Mouse (Mus musculus) frontal cortex, adult 2 months (tissue): ENCODE results near the gene BC017158. TPM values are rescaled to one million over a fixed set of nuclear protein-coding genes. Genes with fewer than 3 reads are reported as not detected.

ENCODE experiments used
- DNase-seq, 2 experiments: peaks; one replicate each; pipeline ENCODE4 v3.0.0; 2022; ENCODE audit warnings: low spot score in 1 of 2; ENCODE audit errors: extremely low spot score in 1 of 2
- polyA plus RNA-seq: library from polyadenylated mRNA; depleted of rRNA; stranded (reverse); fragments of >200 nt; gene quantifications from 2 replicates; pipeline ENCODE4 v1.2.3, GENCODE M21; 2012; rRNA removed

The BC017158 gene
- polyA plus RNA-seq, 1 experiment: 34.2 TPM

DNA sequence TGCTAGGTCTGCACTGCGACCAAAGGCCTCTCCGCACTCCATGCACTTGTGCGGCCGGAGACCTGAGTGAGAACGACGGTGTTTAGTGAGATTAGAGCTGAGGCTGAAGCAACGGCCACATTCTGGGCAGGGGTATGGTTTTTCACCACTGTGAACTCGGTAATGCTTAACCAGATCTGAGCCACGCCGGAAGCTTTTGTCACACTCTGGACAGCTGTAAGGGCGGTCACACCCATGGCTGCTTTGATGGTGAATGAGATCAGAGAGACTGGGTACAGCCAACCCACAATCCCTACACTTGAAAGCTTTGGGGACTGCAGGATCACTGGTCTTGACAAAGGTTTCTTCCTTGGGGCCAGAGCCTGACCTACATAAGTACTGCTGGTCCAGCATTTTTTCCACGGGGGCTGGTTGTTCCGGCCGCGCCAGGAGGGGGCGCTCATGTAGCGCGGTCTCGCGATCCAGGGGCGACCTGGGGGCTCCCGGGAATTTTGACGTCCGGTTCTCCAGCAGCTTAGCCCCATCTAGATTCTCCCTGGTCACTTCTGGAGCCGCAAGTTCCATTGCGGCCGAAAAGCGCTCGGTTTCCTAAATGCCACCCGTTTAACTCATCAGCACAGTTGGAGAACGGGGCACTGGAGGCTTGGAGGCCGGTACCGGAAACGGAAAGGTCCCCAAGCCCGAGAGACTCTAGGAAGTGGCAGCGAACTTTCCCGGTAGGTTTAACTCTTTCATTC, 60.9 kb downstream of the BC017158 start, which contains the start of gene Armc5:
Gene Armc5, plus strand, starts transcription at position 487 of the 737 bp plus-strand sequence.
- peak; percentile 63 to 90 for DNase-seq

DNA sequence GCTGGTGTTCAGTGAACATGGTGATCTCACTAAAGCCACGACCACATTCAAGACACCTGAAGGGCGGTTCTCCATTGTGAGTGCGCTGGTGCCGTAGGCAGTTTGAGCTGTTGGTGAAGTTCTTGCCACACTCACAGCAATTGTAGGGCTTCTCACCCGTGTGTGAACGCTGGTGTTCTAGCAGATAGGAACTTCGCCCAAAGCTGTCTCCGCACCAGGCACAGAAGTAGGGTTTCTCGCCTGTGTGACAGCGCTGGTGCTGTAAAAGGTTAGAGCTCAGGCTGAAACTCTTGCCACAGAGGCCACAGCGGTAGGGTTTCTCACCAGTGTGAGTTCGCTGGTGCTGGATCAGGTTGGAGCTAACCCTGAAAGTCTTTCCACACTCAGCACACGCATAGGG, 61.5 kb downstream of the BC017158 start:
- no peak for DNase-seq

DNA sequence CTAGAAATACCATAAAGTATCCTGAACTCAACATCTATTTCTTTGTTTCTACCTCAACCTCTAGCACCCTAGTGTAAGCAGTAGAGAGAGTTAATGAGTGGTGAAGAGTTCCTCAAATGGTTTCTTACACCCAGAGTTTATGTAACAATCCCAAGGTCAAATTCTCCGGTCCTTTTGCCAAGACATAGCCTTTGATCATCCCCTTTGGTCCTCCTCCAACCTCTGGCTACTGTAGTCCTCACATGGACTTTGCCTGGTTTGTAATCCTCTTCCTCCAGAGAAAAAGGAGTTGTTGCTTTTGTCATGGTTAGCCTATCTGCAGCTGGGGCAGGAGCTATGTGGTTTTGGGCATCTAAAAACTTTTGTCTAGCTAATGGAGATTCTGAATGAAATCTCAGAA, 62.5 kb downstream of the BC017158 start:
- no peak for DNase-seq

DNA sequence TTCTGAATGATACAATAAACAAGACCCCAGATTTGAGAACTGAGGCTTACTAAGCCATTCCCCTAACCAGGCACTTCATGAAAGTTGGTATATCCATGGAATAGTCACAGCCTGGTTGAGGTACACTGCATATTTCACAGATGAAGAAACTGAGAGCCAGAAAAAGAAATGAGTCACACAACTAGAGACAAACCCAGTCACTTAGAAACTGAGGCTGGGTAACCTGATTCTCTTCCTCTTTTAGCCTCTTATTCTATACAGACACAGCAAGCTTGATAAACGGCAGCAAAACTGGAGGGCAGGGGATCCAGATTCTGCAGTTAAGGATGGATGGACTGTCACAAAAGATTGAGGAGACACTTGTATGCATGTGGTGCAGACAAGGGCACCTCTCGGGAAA, 63.2 kb downstream of the BC017158 start:
- DNase-seq: no peak

DNA sequence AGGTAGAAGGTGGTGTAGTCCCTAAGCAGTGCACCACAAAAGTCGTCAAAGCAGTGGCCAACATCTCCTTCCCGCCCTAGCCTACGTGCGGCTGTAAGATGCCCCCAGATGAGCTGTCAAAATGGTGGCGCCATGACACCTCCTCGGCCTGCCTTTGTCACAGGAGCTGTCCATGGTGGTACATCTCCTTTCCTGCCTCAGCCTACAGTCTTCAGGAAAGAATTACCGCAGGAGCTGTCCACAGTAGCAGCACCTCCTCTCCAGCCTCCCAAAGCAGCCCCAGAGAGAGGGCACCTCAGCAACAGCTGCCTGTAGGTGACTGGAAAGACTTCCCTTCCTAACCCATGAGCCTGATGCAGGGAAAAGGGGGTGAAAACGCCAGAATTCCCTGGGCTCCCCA, 66.2 kb downstream of the BC017158 start:
- DNase-seq: no peak

Other genes starting within 250 kb of the BC017158 start
- gene Itgam, start 235.5 kb downstream of the BC017158 start, polyA plus RNA-seq: 9.4 and 14.6 TPM in 2 replicates
- gene Gm49368, start 235.5 kb downstream of the BC017158 start, polyA plus RNA-seq: 0.02 TPM in 1 of 2 replicates, not detected in the other
- gene Itgax, start 168.6 kb downstream of the BC017158 start, polyA plus RNA-seq: 0.30 and 0.32 TPM in 2 replicates
- gene Itgad, start 143.8 kb downstream of the BC017158 start, polyA plus RNA-seq: 0.06 and 0.19 TPM in 2 replicates
- gene Cox6a2, start 91.8 kb downstream of the BC017158 start, polyA plus RNA-seq: 13.8 and 28.8 TPM in 2 replicates
- 12.1 and 12.6 TPM in 2 replicates for gene Armc5, start 60.8 kb downstream of the BC017158 start, polyA plus RNA-seq
- gene 9130023H24Rik, start 60.1 kb downstream of the BC017158 start, polyA plus RNA-seq: 1.8 and 2.6 TPM in 2 replicates
- gene Tgfb1i1, start 51.4 kb downstream of the BC017158 start, polyA plus RNA-seq: 14.5 and 16.9 TPM in 2 replicates
- gene Slc5a2, start 32.5 kb downstream of the BC017158 start, polyA plus RNA-seq: 0.04 and 0.06 TPM in 2 replicates
- 64.0 and 67.7 TPM in 2 replicates for gene Rgs10, start 120.6 kb upstream of the BC017158 start, polyA plus RNA-seq
- 137 and 147 TPM in 2 replicates for gene Tial1, start 163.5 kb upstream of the BC017158 start, polyA plus RNA-seq
- gene Bag3, start 225.4 kb upstream of the BC017158 start, polyA plus RNA-seq: 6.3 and 8.0 TPM in 2 replicates